Mouse (Mus musculus): ENCODE data around the gene Sbk3. TPM values are rescaled to one million over a fixed set of nuclear protein-coding genes. Genes with fewer than 3 reads are reported as not detected.

Sbk3 gene
- not detected in 2 replicates for polyA plus RNA-seq (2015; fragmentation: Nextera tagmentation; extraction: Ambion mirVana)

GRCm38 (mm10) chr7:4971068-4971467 is at the start of gene Sbk3:
Sbk3 (minus strand) TSS chr7:4971168.

GRCm38 (mm10) chr7:5020000-5020681 is 49.2 kb upstream of the Sbk3 start, which contains the start of the genes Zfp865 and Ccdc106:
Zfp865 (plus strand) TSS chr7:5020376.
Ccdc106 (plus strand) TSS chr7:5020553.

GRCm38 (mm10) chr7:5015118-5016001 is 44.4 kb upstream of the Sbk3 start, which contains the start of gene Gm44973:
Gm44973 (plus strand) TSS chr7:5015496.

GRCm38 (mm10) chr7:5014251-5015117 is 43.5 kb upstream of the Sbk3 start, which contains the start of the genes Zfp524 and Fiz1:
Zfp524 (plus strand) TSS chr7:5014415.
Fiz1 (minus strand) TSS chr7:5014697.

GRCm38 (mm10) chr7:4996003-4996895 is 25.3 kb upstream of the Sbk3 start, which contains the start of gene Zfp579:
Zfp579 (minus strand) TSS chr7:4996158.

GRCm38 (mm10) chr7:4964272-4964671 is 6.7 kb downstream of the Sbk3 start, which contains the start of gene Sbk2:
Sbk2 (minus strand) TSS chr7:4964406.

GRCm38 (mm10) chr7:4925441-4926381 is 45.3 kb downstream of the Sbk3 start, which contains the start of gene Ssc5d:
Ssc5d (plus strand) TSS chr7:4925785.

GRCm38 (mm10) chr7:4921824-4922482 is 49.0 kb downstream of the Sbk3 start, which contains the start of gene Nat14:
Nat14 (plus strand) TSS chr7:4922028.

Other genes starting within 250 kb of the Sbk3 start
- 0.13 TPM in 1 of 2 replicates, not detected in the other for gene Tmem150b, start 245.9 kb downstream of the Sbk3 start, polyA plus RNA-seq (2015; fragmentation: Nextera tagmentation; extraction: Ambion mirVana)
- 23.7 and 24.3 TPM in 2 replicates for gene Kmt5c, start 231.1 kb downstream of the Sbk3 start, polyA plus RNA-seq (2015; fragmentation: Nextera tagmentation; extraction: Ambion mirVana)
- 50.4 and 62.9 TPM in 2 replicates for gene Cox6b2, start 218.1 kb downstream of the Sbk3 start, polyA plus RNA-seq (2015; fragmentation: Nextera tagmentation; extraction: Ambion mirVana)
- not detected in 2 replicates for gene Fam71e2, start 199.9 kb downstream of the Sbk3 start, polyA plus RNA-seq (2015; fragmentation: Nextera tagmentation; extraction: Ambion mirVana)
- 0.76 and 1.5 TPM in 2 replicates for gene Il11, start 188.3 kb downstream of the Sbk3 start, polyA plus RNA-seq (2015; fragmentation: Nextera tagmentation; extraction: Ambion mirVana)
- gene Tmem190, start 188.2 kb downstream of the Sbk3 start, polyA plus RNA-seq (2015; fragmentation: Nextera tagmentation; extraction: Ambion mirVana): 0.35 TPM in 1 of 2 replicates, not detected in the other
- gene Tmem238, start 181.5 kb downstream of the Sbk3 start, polyA plus RNA-seq (2015; fragmentation: Nextera tagmentation; extraction: Ambion mirVana): 24.6 and 25.2 TPM in 2 replicates
- gene Rpl28, start 178.3 kb downstream of the Sbk3 start, polyA plus RNA-seq (2015; fragmentation: Nextera tagmentation; extraction: Ambion mirVana): 304 and 319 TPM in 2 replicates
- 130 and 139 TPM in 2 replicates for gene Ube2s, start 158.6 kb downstream of the Sbk3 start, polyA plus RNA-seq (2015; fragmentation: Nextera tagmentation; extraction: Ambion mirVana)
- 0.10 and 0.20 TPM in 2 replicates for gene Shisa7, start 126.5 kb downstream of the Sbk3 start, polyA plus RNA-seq (2015; fragmentation: Nextera tagmentation; extraction: Ambion mirVana)
- gene Isoc2b, start 100.9 kb downstream of the Sbk3 start, polyA plus RNA-seq (2015; fragmentation: Nextera tagmentation; extraction: Ambion mirVana): 8.1 and 9.4 TPM in 2 replicates
- 0.64 and 0.98 TPM in 2 replicates for gene Isoc2a, start 94.0 kb downstream of the Sbk3 start, polyA plus RNA-seq (2015; fragmentation: Nextera tagmentation; extraction: Ambion mirVana)
- not detected in 2 replicates for gene Gm36210, start 64.7 kb downstream of the Sbk3 start, polyA plus RNA-seq (2015; fragmentation: Nextera tagmentation; extraction: Ambion mirVana)
- 1.7 and 2.3 TPM in 2 replicates for gene Zfp628, start 56.0 kb downstream of the Sbk3 start, polyA plus RNA-seq (2015; fragmentation: Nextera tagmentation; extraction: Ambion mirVana)
- 2.6 and 3.0 TPM in 2 replicates for gene Nat14, start 49.1 kb downstream of the Sbk3 start, polyA plus RNA-seq (2015; fragmentation: Nextera tagmentation; extraction: Ambion mirVana)
- 3.7 and 4.8 TPM in 2 replicates for gene Ssc5d, start 45.4 kb downstream of the Sbk3 start, polyA plus RNA-seq (2015; fragmentation: Nextera tagmentation; extraction: Ambion mirVana)
- gene Sbk2, start 6.8 kb downstream of the Sbk3 start, polyA plus RNA-seq (2015; fragmentation: Nextera tagmentation; extraction: Ambion mirVana): 0.12 and 0.23 TPM in 2 replicates
- 12.7 and 15.0 TPM in 2 replicates for gene Zfp579, start 25.0 kb upstream of the Sbk3 start, polyA plus RNA-seq (2015; fragmentation: Nextera tagmentation; extraction: Ambion mirVana)
- gene Zfp524, start 43.2 kb upstream of the Sbk3 start, polyA plus RNA-seq (2015; fragmentation: Nextera tagmentation; extraction: Ambion mirVana): 13.2 and 14.0 TPM in 2 replicates
- gene Fiz1, start 43.5 kb upstream of the Sbk3 start, polyA plus RNA-seq (2015; fragmentation: Nextera tagmentation; extraction: Ambion mirVana): 15.1 and 16.0 TPM in 2 replicates
- 2.4 and 4.0 TPM in 2 replicates for gene Gm44973, start 44.3 kb upstream of the Sbk3 start, polyA plus RNA-seq (2015; fragmentation: Nextera tagmentation; extraction: Ambion mirVana)
- gene Zfp865, start 49.2 kb upstream of the Sbk3 start, polyA plus RNA-seq (2015; fragmentation: Nextera tagmentation; extraction: Ambion mirVana): 3.1 TPM in 2 replicates
- gene Ccdc106, start 49.4 kb upstream of the Sbk3 start, polyA plus RNA-seq (2015; fragmentation: Nextera tagmentation; extraction: Ambion mirVana): 53.3 and 57.1 TPM in 2 replicates
- gene 4632433K11Rik, start 63.0 kb upstream of the Sbk3 start, polyA plus RNA-seq (2015; fragmentation: Nextera tagmentation; extraction: Ambion mirVana): not detected in 2 replicates
- 3.9 and 5.4 TPM in 2 replicates for gene Zfp784, start 67.3 kb upstream of the Sbk3 start, polyA plus RNA-seq (2015; fragmentation: Nextera tagmentation; extraction: Ambion mirVana)
- 33.3 and 37.8 TPM in 2 replicates for gene Zfp580, start 80.4 kb upstream of the Sbk3 start, polyA plus RNA-seq (2015; fragmentation: Nextera tagmentation; extraction: Ambion mirVana)
- gene U2af2, start 91.0 kb upstream of the Sbk3 start, polyA plus RNA-seq (2015; fragmentation: Nextera tagmentation; extraction: Ambion mirVana): 51.0 and 53.6 TPM in 2 replicates
- gene Epn1, start 109.1 kb upstream of the Sbk3 start, polyA plus RNA-seq (2015; fragmentation: Nextera tagmentation; extraction: Ambion mirVana): 39.4 and 40.6 TPM in 2 replicates
- gene Rfpl4, start 145.8 kb upstream of the Sbk3 start, polyA plus RNA-seq (2015; fragmentation: Nextera tagmentation; extraction: Ambion mirVana): not detected in 2 replicates
- gene Rasl2-9, start 154.8 kb upstream of the Sbk3 start, polyA plus RNA-seq (2015; fragmentation: Nextera tagmentation; extraction: Ambion mirVana): 0.57 and 1.1 TPM in 2 replicates
- not detected in 2 replicates for gene Vmn1r55, start 178.5 kb upstream of the Sbk3 start, polyA plus RNA-seq (2015; fragmentation: Nextera tagmentation; extraction: Ambion mirVana)
- not detected in 2 replicates for gene Vmn1r56, start 225.6 kb upstream of the Sbk3 start, polyA plus RNA-seq (2015; fragmentation: Nextera tagmentation; extraction: Ambion mirVana)
- gene Vmn1r57, start 247.3 kb upstream of the Sbk3 start, polyA plus RNA-seq (2015; fragmentation: Nextera tagmentation; extraction: Ambion mirVana): not detected in 2 replicates